Mouse (Mus musculus): Measurements from ENCODE around the gene Nek10. TPM values are rescaled to one million over a fixed set of nuclear protein-coding genes. Genes with fewer than 3 reads are reported as not detected.
"Not testable (repeated sequence)": the region's sequence is repeated elsewhere in the genome, so short reads cannot be mapped to it uniquely, and the experiment has no call there.

The Nek10 gene
- polyA plus RNA-seq, 1 experiment from 2014 or later, result 0.04 TPM

DNA sequence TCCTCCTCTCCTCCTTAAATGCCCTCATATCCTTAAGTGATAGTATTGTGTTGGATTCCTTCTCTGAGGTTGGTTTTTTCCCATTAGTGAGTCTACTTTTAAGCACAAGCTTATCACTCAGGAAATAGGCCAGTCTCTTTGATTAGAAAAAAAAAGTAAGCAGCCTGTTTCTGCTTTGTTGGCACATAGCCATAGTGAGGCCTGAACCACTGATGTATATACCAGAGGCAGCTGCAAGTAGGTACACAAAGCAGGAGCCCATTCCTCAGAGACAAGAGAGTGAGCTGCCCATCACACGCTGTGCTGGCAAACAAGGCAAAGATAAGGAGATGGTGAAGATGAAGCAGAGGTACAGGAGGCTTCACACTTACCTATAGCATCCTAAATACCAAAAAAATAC is 184.2 kb downstream of the Nek10 start:
- Histone ChIP-seq H3K4me3 (ENCODE audit: low read depth, low read length) (no peak overlapping the region), H3K36me3 (ENCODE audit: control insufficient read depth, insufficient read depth, low read length) (no peaks in the 10 kb centered on the region), H3K4me1 (replicated peaks; ENCODE audit: control insufficient read depth, insufficient read depth, low read length) (no peaks in the 10 kb centered on the region), H3K9ac (ENCODE audit: low read length) (no peak overlapping the region), H3K9me3 (ENCODE audit: control insufficient read depth, low read length) (no peaks in the 10 kb centered on the region), H3K4me2 (ENCODE audit: low read length) (no peak overlapping the region), H3K27ac (ENCODE audit: low read depth) (no peak overlapping the region), H3K27me3 (replicated peaks; ENCODE audit: control insufficient read depth, insufficient read depth, low read length) (no peaks in the 10 kb centered on the region)
- DNase-seq (ENCODE audit: low spot score), result no peak
- 26% methylated on average over 1 of the region's 1 CpGs for WGBS
- ATAC-seq (replicated peaks; ENCODE audit: low FRiP score, low TSS enrichment, low read depth), result no peak

DNA sequence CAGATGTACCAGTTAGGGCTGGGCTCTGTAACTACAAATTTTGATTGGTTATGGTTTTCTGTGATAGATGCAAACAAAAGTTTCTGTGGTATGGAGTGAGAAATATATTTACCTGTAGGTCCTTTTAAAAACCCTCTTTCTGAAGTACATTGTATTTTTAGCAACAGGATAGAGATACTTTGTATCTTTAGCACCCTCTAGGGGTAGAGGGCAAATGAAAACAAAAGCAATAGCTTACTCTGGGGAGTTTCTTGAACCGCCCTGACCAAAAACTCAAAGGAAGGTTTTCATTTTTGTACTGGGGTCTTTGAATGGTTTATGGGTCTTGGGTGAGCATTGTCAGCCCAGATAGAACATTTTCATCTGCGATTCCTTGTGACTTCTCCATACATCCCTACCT is 188.4 kb downstream of the Nek10 start:
- H3K27me3 ChIP-seq (replicated peaks; ENCODE audit: control insufficient read depth, insufficient read depth, low read length), result no peaks in the 10 kb centered on the region
- no peak overlapping the region for H3K4me2 ChIP-seq (ENCODE audit: low read length)
- H3K27ac ChIP-seq (ENCODE audit: low read depth), result no peak overlapping the region
- H3K9me3 ChIP-seq (ENCODE audit: control insufficient read depth, low read length), result no peaks in the 10 kb centered on the region
- DNase-seq (ENCODE audit: low spot score) (no peak), ATAC-seq (replicated peaks; ENCODE audit: low FRiP score, low TSS enrichment, low read depth) (no peak)
- no peak overlapping the region for H3K9ac ChIP-seq (ENCODE audit: low read length)
- H3K4me3 ChIP-seq (ENCODE audit: low read depth, low read length), result no peak overlapping the region
- no peaks in the 10 kb centered on the region for H3K36me3 ChIP-seq (ENCODE audit: control insufficient read depth, insufficient read depth, low read length)
- WGBS, result 78% methylated on average over 2 of the region's 2 CpGs
- no peaks in the 10 kb centered on the region for H3K4me1 ChIP-seq (replicated peaks; ENCODE audit: control insufficient read depth, insufficient read depth, low read length)

DNA sequence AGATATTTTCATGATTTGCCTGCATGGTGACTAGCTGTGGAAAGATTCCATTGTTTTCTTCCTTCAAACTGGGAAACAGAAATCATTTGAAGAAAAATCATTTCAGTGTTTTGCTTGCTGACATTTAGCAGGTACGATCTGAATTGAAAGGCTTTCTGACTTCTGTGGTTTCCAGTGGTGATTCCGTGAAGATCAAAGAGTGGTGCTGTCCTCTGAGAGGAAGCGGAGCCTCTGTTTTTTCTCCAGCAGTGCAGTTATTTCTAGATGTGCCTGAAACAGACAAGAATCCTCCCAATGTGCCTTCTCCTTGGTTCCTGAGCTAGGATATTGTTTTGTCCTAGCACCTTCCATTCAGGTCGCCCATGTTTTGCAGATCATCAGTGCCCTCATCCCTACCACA is 208.2 kb downstream of the Nek10 start:
- 60% methylated on average over 4 of the region's 4 CpGs for whole genome bisulfite sequencing

DNA sequence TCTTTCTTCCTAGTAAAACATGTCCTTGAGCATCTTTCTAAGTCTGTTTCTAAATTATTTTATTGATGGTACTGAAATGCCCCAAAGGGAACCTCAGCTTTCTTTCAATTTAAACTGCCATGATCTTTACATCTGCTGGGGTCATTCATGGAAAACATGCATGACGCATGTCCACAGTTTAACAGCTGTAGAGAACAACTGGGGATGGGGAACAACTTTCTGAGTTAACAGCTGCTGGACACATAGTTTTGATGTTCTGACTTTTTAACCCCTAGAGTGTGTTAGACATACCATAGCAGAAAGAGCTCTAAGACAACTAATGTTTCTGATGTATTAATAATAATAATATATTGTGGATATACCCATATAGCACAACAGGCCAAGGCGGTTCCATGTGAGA is 211.6 kb downstream of the Nek10 start:
- Histone ChIP-seq H3K27me3 (replicated peaks; ENCODE audit: control insufficient read depth, insufficient read depth, low read length) (no peaks in the 10 kb centered on the region), H3K4me3 (ENCODE audit: low read depth, low read length) (no peak overlapping the region), H3K27ac (ENCODE audit: low read depth) (no peak overlapping the region), H3K9me3 (ENCODE audit: control insufficient read depth, low read length) (no peaks in the 10 kb centered on the region), H3K4me1 (replicated peaks; ENCODE audit: control insufficient read depth, insufficient read depth, low read length) (no peaks in the 10 kb centered on the region), H3K9ac (ENCODE audit: low read length) (no peak overlapping the region), H3K36me3 (ENCODE audit: control insufficient read depth, insufficient read depth, low read length) (no peaks in the 10 kb centered on the region), H3K4me2 (ENCODE audit: low read length) (no peak overlapping the region)
- WGBS, result 79% methylated on average over 2 of the region's 2 CpGs
- ATAC-seq (replicated peaks; ENCODE audit: low FRiP score, low TSS enrichment, low read depth) (no peak), DNase-seq (ENCODE audit: low spot score) (no peak)

More for the DNA sequence above, 208.2 kb downstream of the Nek10 start:
- no peak for DNase-seq (ENCODE audit: low spot score)
- no peak overlapping the region for H3K4me2 ChIP-seq (ENCODE audit: low read length)
- H3K9ac ChIP-seq (ENCODE audit: low read length), result no peak overlapping the region
- no peaks in the 10 kb centered on the region for H3K9me3 ChIP-seq (ENCODE audit: control insufficient read depth, low read length)
- no peak overlapping the region for H3K27ac ChIP-seq (ENCODE audit: low read depth)
- H3K4me1 ChIP-seq (replicated peaks; ENCODE audit: control insufficient read depth, insufficient read depth, low read length), result no peaks in the 10 kb centered on the region
- no peak overlapping the region for H3K4me3 ChIP-seq (ENCODE audit: low read depth, low read length)
- no peaks in the 10 kb centered on the region for H3K36me3 ChIP-seq (ENCODE audit: control insufficient read depth, insufficient read depth, low read length)
- H3K27me3 ChIP-seq (replicated peaks; ENCODE audit: control insufficient read depth, insufficient read depth, low read length), result no peaks in the 10 kb centered on the region
- ATAC-seq (replicated peaks; ENCODE audit: low FRiP score, low TSS enrichment, low read depth), result no peak

DNA sequence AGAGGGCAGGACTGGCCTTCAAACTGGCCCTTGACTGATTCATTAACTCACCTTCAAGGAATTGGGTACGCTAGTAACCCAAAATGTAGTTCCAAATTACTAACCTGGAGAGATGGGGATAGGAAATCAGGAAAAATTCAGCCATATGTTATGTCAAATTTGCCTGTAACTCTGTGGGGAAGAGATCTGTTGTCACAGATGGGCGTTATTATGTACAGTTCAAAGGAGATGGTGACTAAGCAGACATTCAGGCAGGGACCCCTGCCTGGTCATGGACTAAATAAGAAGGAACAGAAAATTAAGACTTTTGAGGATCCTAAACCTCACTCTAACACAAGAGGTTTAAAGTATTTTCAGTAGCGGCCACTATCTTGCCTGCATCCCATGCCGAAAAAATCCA is 227.4 kb downstream of the Nek10 start:
- H3K9ac ChIP-seq (ENCODE audit: low read length); H3K9me3 ChIP-seq (ENCODE audit: control insufficient read depth, low read length); DNase-seq (ENCODE audit: low spot score); H3K27ac ChIP-seq (ENCODE audit: low read depth); H3K4me2 ChIP-seq (ENCODE audit: low read length); H3K36me3 ChIP-seq (ENCODE audit: control insufficient read depth, insufficient read depth, low read length); ATAC-seq (replicated peaks; ENCODE audit: low FRiP score, low TSS enrichment, low read depth); H3K4me3 ChIP-seq (ENCODE audit: low read depth, low read length); H3K27me3 ChIP-seq (replicated peaks; ENCODE audit: control insufficient read depth, insufficient read depth, low read length); H3K4me1 ChIP-seq (replicated peaks; ENCODE audit: control insufficient read depth, insufficient read depth, low read length): not testable (repeated sequence)
- 94% methylated on average over 4 of the region's 4 CpGs for WGBS

DNA sequence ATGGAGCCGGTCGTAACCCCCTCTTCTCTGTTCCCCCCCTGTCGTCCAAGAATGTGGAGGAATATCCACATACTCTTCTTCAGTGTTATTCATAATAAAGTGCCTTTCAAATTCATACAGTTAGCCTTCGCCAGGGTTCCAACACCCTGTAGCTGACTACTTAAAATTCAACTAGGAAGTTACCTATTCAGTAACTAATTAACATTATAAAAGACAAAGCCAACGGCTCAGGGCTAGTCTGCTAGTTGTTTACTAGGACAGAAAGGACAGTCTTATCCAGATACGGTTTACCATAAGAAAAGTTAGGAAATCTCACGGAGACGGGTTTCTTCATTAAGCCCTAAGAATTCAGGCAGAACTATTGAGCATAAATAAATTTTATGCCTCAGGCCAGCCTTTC is 231.4 kb downstream of the Nek10 start:
- not testable (repeated sequence) for DNase-seq (ENCODE audit: low spot score); H3K27me3 ChIP-seq (replicated peaks; ENCODE audit: control insufficient read depth, insufficient read depth, low read length); H3K9ac ChIP-seq (ENCODE audit: low read length); H3K9me3 ChIP-seq (ENCODE audit: control insufficient read depth, low read length); H3K36me3 ChIP-seq (ENCODE audit: control insufficient read depth, insufficient read depth, low read length); H3K4me2 ChIP-seq (ENCODE audit: low read length); H3K4me1 ChIP-seq (replicated peaks; ENCODE audit: control insufficient read depth, insufficient read depth, low read length); H3K27ac ChIP-seq (ENCODE audit: low read depth); ATAC-seq (replicated peaks; ENCODE audit: low FRiP score, low TSS enrichment, low read depth); H3K4me3 ChIP-seq (ENCODE audit: low read depth, low read length)
- WGBS, result 88% methylated on average over 8 of the region's 8 CpGs

DNA sequence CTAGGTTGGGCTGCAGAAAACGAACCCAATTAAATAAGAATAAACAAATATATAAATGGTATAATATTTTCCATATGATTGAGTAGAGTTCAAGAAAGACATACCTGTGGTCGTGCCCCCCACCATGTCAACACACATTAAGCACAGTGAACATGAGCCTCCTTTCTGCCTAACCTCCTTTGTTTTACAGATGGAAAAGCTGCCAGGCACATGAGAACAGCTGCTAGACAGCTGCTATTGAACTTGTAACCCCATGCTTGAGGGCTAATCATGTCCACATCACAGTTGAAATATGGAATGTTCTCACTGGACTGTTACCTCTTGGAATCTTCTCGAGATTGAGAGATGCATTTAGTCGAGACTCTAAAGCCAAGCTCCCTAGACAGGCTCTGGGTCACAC is 245.0 kb downstream of the Nek10 start:
- no peaks in the 10 kb centered on the region for H3K36me3 ChIP-seq (ENCODE audit: control insufficient read depth, insufficient read depth, low read length)
- WGBS, result 61% methylated on average over 4 of the region's 4 CpGs
- no peak for ATAC-seq (replicated peaks; ENCODE audit: low FRiP score, low TSS enrichment, low read depth)
- H3K27ac ChIP-seq (ENCODE audit: low read depth), result no peak overlapping the region
- H3K4me2 ChIP-seq (ENCODE audit: low read length), result no peak overlapping the region
- no peaks in the 10 kb centered on the region for H3K27me3 ChIP-seq (replicated peaks; ENCODE audit: control insufficient read depth, insufficient read depth, low read length)
- no peaks in the 10 kb centered on the region for H3K4me1 ChIP-seq (replicated peaks; ENCODE audit: control insufficient read depth, insufficient read depth, low read length)
- no peak overlapping the region for H3K4me3 ChIP-seq (ENCODE audit: low read depth, low read length)
- DNase-seq (ENCODE audit: low spot score), result no peak
- no peaks in the 10 kb centered on the region for H3K9me3 ChIP-seq (ENCODE audit: control insufficient read depth, low read length)
- no peak overlapping the region for H3K9ac ChIP-seq (ENCODE audit: low read length)

DNA sequence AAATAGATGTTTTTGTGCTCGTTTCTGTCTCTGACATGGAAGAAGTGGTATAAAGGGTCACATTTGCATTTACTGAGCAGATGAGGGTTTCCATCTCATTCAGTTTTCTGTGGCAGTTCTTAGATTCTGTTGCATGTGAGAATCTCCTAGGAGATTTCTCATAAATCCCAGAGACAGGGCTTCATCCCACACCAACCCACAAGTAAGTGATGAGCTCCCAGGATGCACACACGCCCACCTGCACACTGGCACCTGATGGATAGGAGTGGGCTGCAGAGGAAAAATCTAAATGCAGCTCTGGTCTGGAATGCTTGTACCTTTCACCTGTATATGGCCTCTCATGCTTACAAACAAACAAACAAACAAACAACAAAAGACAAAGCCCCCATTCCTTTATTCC is 258.3 kb downstream of the Nek10 start:
- no peaks in the 10 kb centered on the region for H3K9me3 ChIP-seq (ENCODE audit: control insufficient read depth, low read length)
- no peak overlapping the region for H3K4me3 ChIP-seq (ENCODE audit: low read depth, low read length)
- no peaks in the 10 kb centered on the region for H3K4me1 ChIP-seq (replicated peaks; ENCODE audit: control insufficient read depth, insufficient read depth, low read length)
- H3K4me2 ChIP-seq (ENCODE audit: low read length), result no peak overlapping the region
- H3K9ac ChIP-seq (ENCODE audit: low read length), result no peak overlapping the region
- DNase-seq (ENCODE audit: low spot score) (no peak), ATAC-seq (replicated peaks; ENCODE audit: low FRiP score, low TSS enrichment, low read depth) (no peak)
- H3K36me3 ChIP-seq (ENCODE audit: control insufficient read depth, insufficient read depth, low read length), result no peaks in the 10 kb centered on the region
- H3K27ac ChIP-seq (ENCODE audit: low read depth), result no peak overlapping the region
- 71% methylated on average over 2 of the region's 2 CpGs for WGBS
- H3K27me3 ChIP-seq (replicated peaks; ENCODE audit: control insufficient read depth, insufficient read depth, low read length), result no peaks in the 10 kb centered on the region
